Mouse (Mus musculus) erythroblast, embryonic 14.5 days (primary cell): ENCODE results near the gene Crlf3. TPM values are rescaled to one million over a fixed set of nuclear protein-coding genes. Genes with fewer than 3 reads are reported as not detected.
"Not testable (repeated sequence)": the region's sequence is repeated elsewhere in the genome, so short reads cannot be mapped to it uniquely, and the experiment has no call there.

ENCODE experiments used
- H3K27me3 ChIP-seq: 2 replicates; pipeline ENCODE4 v1.6.1; 2012; ENCODE audit warnings: inconsistent platforms; ENCODE audit not compliant: control insufficient read depth
- H3K36me3 ChIP-seq: 2 replicates; pipeline ENCODE4 v1.6.1; 2012; ENCODE audit warnings: mild to moderate bottlenecking, inconsistent platforms; ENCODE audit not compliant: control insufficient read depth
- H3K4me1 ChIP-seq: 2 replicates; pipeline ENCODE4 v1.6.1; 2012; ENCODE audit warnings: inconsistent platforms; ENCODE audit not compliant: control insufficient read depth
- H3K4me3 ChIP-seq: replicated peaks from 2 replicates; pipeline ENCODE3; 2012; ENCODE audit warnings: moderate library complexity, mild to moderate bottlenecking, inconsistent platforms
- H3K9me3 ChIP-seq: 2 replicates; pipeline ENCODE4 v1.6.1; 2012; ENCODE audit warnings: low read length, inconsistent platforms, mixed read lengths; ENCODE audit not compliant: control insufficient read depth
- GATA1 ChIP-seq: IDR thresholded peaks from 2 replicates; pipeline ENCODE4 v1.6.1; 2012; ENCODE audit warnings: low read length, inconsistent platforms, mixed read lengths
- TAL1 ChIP-seq: IDR thresholded peaks from 3 replicates; pipeline ENCODE4 v1.6.1; 2012; ENCODE audit warnings: low read length, inconsistent platforms, mixed read lengths
- polyA plus RNA-seq: library from polyadenylated mRNA; stranded (reverse); fragments of >175 nt; gene quantifications from 2 replicates; pipeline ENCODE4 v1.2.3, GENCODE M21; 2012

Crlf3 gene
- polyA plus RNA-seq, 1 experiment, result 4.8 TPM

DNA sequence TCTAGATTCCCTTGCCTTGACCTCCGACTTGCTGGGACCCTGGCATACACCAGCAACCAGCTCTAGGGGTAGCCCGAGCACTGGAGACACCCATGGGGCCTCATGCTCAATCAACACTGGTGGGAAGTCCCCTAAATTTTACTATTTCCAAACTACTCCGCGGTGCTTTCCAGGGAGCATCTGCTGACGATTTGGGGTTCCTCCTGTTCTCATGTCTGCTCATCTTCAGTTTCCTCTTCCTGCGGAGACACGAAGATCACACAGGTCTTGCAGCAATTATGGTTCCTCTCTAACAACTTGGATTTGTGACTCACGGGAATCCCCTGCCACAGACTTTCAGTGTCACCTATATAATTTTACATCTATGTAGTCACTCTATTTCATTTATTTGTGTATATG, 37.4 kb downstream of the Crlf3 start:
- Histone ChIP-seq H3K4me3 (no peak overlapping the region), H3K27me3 (no peaks in the 10 kb centered on the region), H3K4me1 (no peaks in the 10 kb centered on the region), H3K9me3 (no peaks in the 10 kb centered on the region), H3K36me3 (peaks cover 67% of the 10 kb centered on the region)
- TF ChIP-seq GATA1 (no peak), TAL1 (no peak)

DNA sequence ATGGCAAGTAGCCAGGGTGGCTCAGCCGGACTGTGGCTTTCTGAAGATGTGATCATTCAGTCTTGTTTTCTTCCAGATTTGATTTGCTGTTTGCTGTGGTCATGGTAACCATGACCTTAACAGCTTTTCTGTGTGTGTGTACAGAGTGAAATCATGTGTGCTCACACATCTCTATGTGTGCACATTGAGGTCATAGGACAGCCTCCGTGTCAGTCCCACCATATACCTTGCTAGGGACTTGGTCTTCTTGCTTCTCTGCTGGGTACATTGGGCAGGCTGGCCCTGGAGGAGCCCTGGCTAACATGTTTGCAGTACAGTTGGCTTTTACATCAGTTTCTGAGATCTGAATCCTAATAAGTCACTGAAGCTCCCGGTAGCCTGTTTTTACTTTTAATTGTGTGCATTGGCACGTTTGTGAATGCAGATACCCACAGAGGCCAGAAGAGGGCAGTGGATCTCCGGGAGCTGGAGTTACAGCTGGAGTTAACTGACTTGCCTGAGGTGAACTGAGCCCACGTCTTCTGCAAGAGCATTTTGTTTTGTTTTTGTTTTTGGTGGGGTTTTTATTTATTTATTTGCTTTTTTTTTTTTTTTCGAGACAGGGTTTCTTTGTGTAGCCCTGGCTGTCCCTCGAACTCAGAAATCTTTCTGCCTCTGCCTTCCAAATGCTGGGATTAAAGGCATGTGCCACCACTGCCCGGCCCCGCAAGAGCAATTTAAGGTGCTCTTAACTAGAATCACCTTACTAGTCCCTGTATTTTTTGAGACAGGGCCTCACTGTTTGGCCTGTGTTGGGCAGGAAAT, 38.0 kb downstream of the Crlf3 start:
- TF ChIP-seq GATA1 (no peak), TAL1 (no peak)
- H3K4me3 ChIP-seq, result no peak overlapping the region
- peaks cover 61% of the 10 kb centered on the region for H3K36me3 ChIP-seq
- no peaks in the 10 kb centered on the region for H3K4me1 ChIP-seq
- H3K9me3 ChIP-seq, result no peaks in the 10 kb centered on the region
- no peaks in the 10 kb centered on the region for H3K27me3 ChIP-seq

DNA sequence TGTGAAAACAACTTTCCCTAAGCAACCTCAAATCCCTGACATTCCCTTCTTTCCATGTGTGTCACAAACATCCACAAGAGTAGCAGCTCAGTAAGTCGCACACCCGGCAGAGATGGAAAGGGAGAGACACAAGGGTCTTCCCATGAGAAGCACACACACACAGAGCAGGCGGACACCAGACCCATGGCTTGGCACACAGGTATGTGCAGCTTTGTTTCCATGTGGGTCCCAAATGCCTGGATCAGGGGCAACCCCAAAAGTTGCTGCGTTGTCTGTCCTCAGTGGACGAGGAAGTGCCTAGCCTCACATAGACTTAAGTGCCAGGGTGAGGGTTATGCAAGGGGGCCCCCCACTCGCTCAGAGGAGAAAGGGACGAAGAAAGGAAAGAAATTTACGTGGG, 43.3 kb downstream of the Crlf3 start:
- Histone ChIP-seq H3K36me3 (peaks cover 50% of the 10 kb centered on the region), H3K27me3 (no peaks in the 10 kb centered on the region), H3K9me3 (no peaks in the 10 kb centered on the region), H3K4me1 (no peaks in the 10 kb centered on the region), H3K4me3 (no peak overlapping the region)
- TF ChIP-seq TAL1 (no peak), GATA1 (no peak)

DNA sequence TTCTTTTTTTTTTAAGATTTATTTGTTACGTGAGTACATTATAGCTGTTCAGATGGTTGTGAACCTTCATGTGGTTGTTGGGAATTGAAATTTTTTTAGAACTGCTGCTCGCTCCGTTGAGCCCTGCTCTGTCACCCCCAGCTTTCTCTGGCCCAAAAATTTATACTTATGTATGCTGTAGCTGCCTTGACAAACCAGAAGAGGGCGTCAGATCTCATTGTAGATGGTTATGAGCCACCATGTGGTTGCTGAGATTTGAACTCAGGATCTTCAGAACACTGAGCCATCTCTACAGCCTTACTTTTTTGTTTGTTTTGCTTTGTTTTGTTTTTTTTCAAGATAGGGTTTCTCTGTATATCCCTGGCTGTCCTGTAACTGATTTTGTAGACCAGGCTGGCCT, 59.5 kb downstream of the Crlf3 start:
- Histone ChIP-seq H3K4me3 (no peak overlapping the region), H3K4me1 (no peaks in the 10 kb centered on the region), H3K27me3 (no peaks in the 10 kb centered on the region), H3K36me3 (peaks cover 98% of the 10 kb centered on the region), H3K9me3 (no peaks in the 10 kb centered on the region)
- TF ChIP-seq TAL1 (no peak), GATA1 (no peak)

DNA sequence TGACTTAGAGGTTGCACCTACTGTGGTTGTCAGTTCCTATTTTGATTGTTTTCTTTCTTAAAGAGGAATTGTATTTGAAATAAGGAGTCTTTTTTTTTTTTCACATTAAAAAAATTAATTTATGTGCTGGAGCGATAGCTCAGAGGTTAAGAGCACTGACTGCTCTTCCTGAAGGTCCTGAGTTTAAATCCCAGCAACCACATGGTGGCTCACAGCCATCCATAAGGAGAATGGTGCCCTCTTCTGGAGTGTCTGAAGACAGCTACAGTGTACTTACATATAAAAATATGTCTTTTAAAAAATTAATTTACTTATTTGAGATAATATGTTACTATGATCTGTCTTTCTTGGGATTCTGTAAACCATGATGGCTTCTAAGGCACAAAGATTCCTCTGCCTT, 61.0 kb downstream of the Crlf3 start:
- Histone ChIP-seq H3K4me1 (no peaks in the 10 kb centered on the region), H3K36me3 (peaks cover 98% of the 10 kb centered on the region), H3K27me3 (no peaks in the 10 kb centered on the region), H3K4me3 (no peak overlapping the region), H3K9me3 (no peaks in the 10 kb centered on the region)
- TF ChIP-seq TAL1 (no peak), GATA1 (no peak)

DNA sequence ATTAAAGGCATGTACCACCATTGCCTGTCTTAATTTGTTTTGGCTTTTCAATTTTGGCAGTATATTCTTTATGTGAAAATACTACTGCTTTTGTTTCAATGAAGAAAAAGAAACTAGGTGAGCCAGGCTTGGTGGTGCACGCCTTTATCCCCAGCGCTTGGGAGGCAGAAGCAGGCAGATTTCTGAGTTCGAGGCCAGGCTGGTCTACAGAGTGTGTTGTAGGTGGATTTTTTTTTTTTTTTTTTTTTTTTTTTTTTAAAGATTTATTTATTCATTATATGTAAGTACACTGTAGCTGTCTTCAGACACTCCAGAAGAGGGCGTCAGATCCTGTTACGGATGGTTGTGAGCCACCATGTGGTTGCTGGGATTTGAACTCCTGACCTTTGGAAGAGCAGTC, 64.3 kb downstream of the Crlf3 start:
- not testable (repeated sequence) for H3K27me3 ChIP-seq, H3K4me3 ChIP-seq, H3K9me3 ChIP-seq, H3K4me1 ChIP-seq
- H3K36me3 ChIP-seq, result peaks cover 98% of the 10 kb centered on the region

Other genes starting within 250 kb of the Crlf3 start
- gene Utp6, start 118.6 kb downstream of the Crlf3 start, polyA plus RNA-seq, result 0.19 and 0.37 TPM in 2 replicates
- 0.95 and 1.1 TPM in 2 replicates for gene Suz12, start 87.9 kb downstream of the Crlf3 start, polyA plus RNA-seq
- 0.20 and 0.47 TPM in 2 replicates for gene Atad5, start 8.4 kb upstream of the Crlf3 start, polyA plus RNA-seq
- gene Tefm, start 61.2 kb upstream of the Crlf3 start, polyA plus RNA-seq, result not detected in 2 replicates
- not detected in 2 replicates for gene Adap2, start 73.1 kb upstream of the Crlf3 start, polyA plus RNA-seq
- gene Rnf135, start 102.9 kb upstream of the Crlf3 start, polyA plus RNA-seq, result 0.03 TPM in 1 of 2 replicates, not detected in the other
- gene Rhot1, start 128.0 kb upstream of the Crlf3 start, polyA plus RNA-seq, result 0.09 and 0.19 TPM in 2 replicates
- gene Rhbdl3, start 219.9 kb upstream of the Crlf3 start, polyA plus RNA-seq, result not detected in 2 replicates